Mouse (Mus musculus) heart, adult 18-20 months (tissue): ENCODE results near the gene Rdx. TPM values are rescaled to one million over a fixed set of nuclear protein-coding genes. Genes with fewer than 3 reads are reported as not detected.

Experiments used
- DNase-seq, 2 experiments: peaks; one replicate each; pipeline ENCODE4 v3.0.0; 2021 to 2022; ENCODE audit warnings: mixed read lengths in 1 of 2
- microRNA-seq, 2 experiments: library from miRNA; unstranded; fragments of <30 nt; microRNA quantifications; one replicate each; pipeline ENCODE4 v1.2.0; 2022
- total RNA-seq, 2 experiments: library from RNA; stranded (reverse); gene quantifications; 2 replicates each; pipeline ENCODE4 v1.2.3; 2021

The Rdx gene
- total RNA-seq, 2 experiments from 2014 or later, result 88.4 to 91.8 TPM

GRCm38 (mm10) chr9:52110738-52111137, 63.8 kb downstream of the Rdx start:
- no peak for DNase-seq

- DNase-seq, result no peak
Measured at GRCm38 (mm10) chr9:52113091-52113490, 66.1 kb downstream of the Rdx start.

- DNase-seq, result no peak
Measured at GRCm38 (mm10) chr9:52119212-52119611, 72.2 kb downstream of the Rdx start.

- no peak for DNase-seq
Measured at GRCm38 (mm10) chr9:52125225-52125624, 78.3 kb downstream of the Rdx start.

- peak in 1 of 2 experiments; percentile 57 for DNase-seq
Measured at GRCm38 (mm10) chr9:52130348-52130747, 83.4 kb downstream of the Rdx start.

GRCm38 (mm10) chr9:52132771-52133170, 85.8 kb downstream of the Rdx start:
- DNase-seq, result no peak

Small RNA genes within 50 kb of the gene (microRNA-seq; reads per million reads assigned to microRNA genes)
- gene Gm27686 (0 reads per million in 2 experiments), gene Mir6244 (0 reads per million in 2 experiments)

Other genes with a start within 250 kb of the Rdx start
- gene Fdx1, start 83.6 kb upstream of the Rdx start, total RNA-seq, result 100 to 1,000 TPM; 104 to 126 TPM
- gene Zc3h12c, start 121.4 kb downstream of the Rdx start, total RNA-seq, result 1 to 10 TPM; 7.7 to 8.4 TPM